Mouse (Mus musculus) bone marrow macrophage, adult 2 months (primary cell): ENCODE measurements around the gene Coro2b. TPM values are rescaled to one million over a fixed set of nuclear protein-coding genes. Genes with fewer than 3 reads are reported as not detected.

Experiments used
- H3K27ac ChIP-seq: 2 replicates; pipeline ENCODE4 v1.5.1; 2012; ENCODE audit warnings: low read depth, low read length; ENCODE audit not compliant: insufficient read depth
- H3K4me1 ChIP-seq: 2 replicates; pipeline ENCODE4 v1.6.1; 2012; ENCODE audit warnings: low read length; ENCODE audit not compliant: control insufficient read depth, insufficient read depth
- H3K4me3 ChIP-seq: 2 replicates; pipeline ENCODE4 v1.5.1; 2012; ENCODE audit warnings: mild to moderate bottlenecking, low read length, moderate library complexity; ENCODE audit not compliant: insufficient read depth
- CTCF ChIP-seq: IDR thresholded peaks from 2 replicates; pipeline ENCODE4 v1.5.1; 2012; ENCODE audit warnings: low read depth, mild to moderate bottlenecking, low read length, moderate library complexity
- POLR2A ChIP-seq: IDR thresholded peaks from 2 replicates; pipeline ENCODE4 v1.6.1; 2012; ENCODE audit warnings: mild to moderate bottlenecking, low read depth, low read length, borderline replicate concordance
- polyA plus RNA-seq: library from polyadenylated mRNA; stranded (reverse); fragments of >200 nt; gene quantifications from 2 replicates; pipeline ENCODE4 v1.2.4, GENCODE M21; 2012; ENCODE audit not compliant: missing spikeins, insufficient read depth, insufficient read length

Gene Coro2b
- polyA plus RNA-seq, 1 experiment, result 0.87 TPM

DNA sequence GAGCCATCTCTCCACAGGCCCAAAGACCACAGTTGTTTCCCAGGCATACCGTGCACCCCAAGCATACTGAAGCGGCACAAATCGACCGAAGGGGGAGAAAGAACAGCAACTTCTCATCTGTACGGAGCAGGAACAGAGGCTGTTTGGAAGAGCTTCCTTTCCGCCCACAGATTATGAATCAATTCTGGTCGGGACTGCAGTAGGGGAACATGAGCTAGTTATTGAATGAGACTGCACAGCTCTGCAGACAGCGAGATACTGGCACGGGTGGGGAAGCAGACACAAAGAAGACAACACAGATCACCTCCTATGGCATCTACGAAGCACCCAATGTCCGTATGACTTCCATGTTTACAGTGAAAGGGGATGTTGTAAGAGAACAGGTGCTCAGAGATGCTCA lies 8.3 kb downstream of the Coro2b start:
- Histone ChIP-seq H3K4me3 (no peak overlapping the region), H3K27ac (no peak overlapping the region), H3K4me1 (peaks cover 7% of the 10 kb centered on the region)
- TF ChIP-seq CTCF, result no peak

DNA sequence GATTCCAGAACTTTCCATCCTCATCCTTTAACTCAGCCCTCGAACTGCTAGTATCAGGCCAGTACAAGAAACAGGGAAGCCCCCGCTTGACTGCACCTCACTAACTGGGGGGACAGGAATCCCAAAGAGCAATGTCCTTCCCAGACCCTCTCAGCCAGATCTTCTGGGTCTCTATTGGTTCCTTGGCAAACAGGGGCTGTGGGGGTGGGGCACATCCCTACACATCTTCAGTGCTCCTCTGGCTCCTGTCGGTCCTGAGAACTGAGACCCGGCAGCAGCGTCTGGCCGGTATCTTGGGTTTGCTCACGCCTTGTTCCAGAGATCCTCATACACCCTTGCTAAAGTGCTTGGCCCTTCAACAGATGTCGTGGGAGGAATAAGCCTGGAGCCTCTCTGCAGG lies 10.0 kb downstream of the Coro2b start:
- H3K4me3 ChIP-seq, result no peak overlapping the region
- peaks cover 6% of the 10 kb centered on the region for H3K4me1 ChIP-seq
- TF ChIP-seq CTCF (no peak), POLR2A (no peak)
- no peak overlapping the region for H3K27ac ChIP-seq

DNA sequence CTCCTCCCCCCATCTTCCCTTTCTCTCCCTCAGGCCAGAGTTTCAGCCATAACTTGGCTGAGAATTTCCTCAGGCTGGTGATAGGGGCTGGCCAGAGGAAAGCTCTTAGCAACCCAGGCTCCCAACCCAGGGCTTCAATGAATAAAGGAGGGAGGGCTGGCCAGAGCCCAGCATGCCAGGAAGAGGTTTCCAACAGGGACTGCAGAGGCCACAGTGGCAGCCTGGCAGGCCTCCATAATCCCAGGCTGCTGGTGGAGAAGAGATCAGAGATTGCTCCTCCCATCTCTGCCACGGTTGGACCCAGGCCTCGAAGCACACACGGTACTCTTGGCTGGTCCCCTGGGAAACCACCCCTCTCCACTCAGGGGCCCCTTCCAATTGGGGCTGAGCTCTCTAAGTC lies 10.4 kb downstream of the Coro2b start:
- Histone ChIP-seq H3K4me1 (peaks cover 2% of the 10 kb centered on the region; the same call in 1 of the 2 replicates), H3K4me3 (no peak overlapping the region), H3K27ac (no peak overlapping the region)
- TF ChIP-seq CTCF (no peak), POLR2A (no peak)

DNA sequence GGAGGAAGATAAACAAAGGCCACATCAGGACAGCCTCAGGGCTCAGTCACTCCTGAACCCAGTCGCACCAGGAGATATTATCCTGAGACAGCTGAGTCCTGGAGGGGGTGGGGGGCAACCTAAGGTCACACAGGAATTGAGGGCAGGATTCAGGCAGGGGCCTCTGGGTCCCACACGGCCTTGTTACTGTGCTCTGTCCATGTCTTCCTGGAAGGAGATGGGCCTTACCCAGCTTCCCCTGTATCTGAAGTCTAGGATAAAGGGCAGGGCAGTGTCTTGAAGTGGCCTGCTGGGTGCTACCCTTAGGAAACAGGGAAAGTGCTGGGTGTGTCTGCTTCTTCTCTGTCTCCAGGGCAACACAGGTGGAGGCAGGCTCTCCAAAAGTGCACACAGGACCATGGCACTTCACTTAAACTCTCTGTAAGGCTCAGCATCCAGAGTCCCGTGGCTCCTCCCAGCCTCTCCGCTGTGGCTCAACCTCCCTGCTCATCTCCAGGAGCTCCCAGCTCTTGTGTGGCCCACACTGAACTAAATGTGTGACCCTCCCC lies 12.0 kb downstream of the Coro2b start:
- Histone ChIP-seq H3K27ac (no peak overlapping the region), H3K4me1 (no peaks in the 10 kb centered on the region), H3K4me3 (no peak overlapping the region)
- no peak for TF ChIP-seq CTCF

DNA sequence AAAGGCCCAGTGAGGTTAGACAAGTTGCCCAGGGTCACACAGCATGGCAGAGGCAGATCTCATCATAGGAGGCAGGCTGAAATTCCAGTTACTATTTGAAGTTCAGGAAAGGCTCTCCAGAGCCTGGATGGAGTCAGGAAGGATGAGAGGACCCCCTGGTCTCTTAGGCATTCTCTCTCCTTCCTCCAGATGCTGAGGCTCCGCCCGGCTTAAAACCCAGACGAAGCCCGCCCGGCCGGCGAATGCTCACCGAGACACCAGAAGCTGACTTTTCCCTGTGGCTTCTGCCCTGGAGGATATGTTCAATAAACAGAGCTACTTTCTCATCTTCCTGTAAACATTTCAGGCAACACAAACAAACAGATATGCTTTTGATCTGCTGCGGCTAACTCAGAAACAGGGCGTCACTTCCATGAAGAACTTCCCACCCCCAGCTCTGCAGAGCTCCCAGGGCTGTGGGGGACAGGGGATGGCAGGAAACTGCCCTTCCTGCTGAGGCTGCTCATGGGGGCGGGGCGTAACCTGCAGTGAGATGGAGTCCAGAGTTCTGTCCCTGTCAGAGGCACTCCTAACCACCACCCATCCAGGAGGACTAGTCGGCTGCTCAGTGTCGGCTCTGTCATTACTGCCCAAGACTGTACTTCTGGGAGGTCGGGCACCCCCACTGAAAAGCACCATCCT lies 13.9 kb downstream of the Coro2b start:
- Histone ChIP-seq H3K4me3 (no peak overlapping the region), H3K4me1 (no peaks in the 10 kb centered on the region), H3K27ac (no peak overlapping the region)
- TF ChIP-seq POLR2A (no peak), CTCF (no peak)

DNA sequence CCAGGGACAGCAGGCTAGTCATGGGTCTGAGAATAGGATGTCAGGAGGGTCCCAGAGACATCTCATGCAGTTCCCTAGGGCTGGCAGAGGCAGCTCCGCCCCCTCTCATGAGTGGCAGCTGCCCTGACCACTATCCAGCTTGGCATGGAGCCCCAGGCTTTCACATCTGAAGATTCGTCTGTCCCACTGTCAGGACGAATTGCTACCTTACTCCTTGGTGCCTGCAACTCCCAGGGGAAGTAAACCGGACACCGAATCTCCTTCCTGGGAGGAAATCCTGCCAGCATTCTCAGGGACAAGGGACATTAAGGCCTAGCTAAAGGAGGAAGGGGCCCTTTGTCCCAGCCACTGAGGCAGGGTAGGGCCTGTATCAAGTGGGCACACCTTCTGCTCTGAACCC lies 14.6 kb downstream of the Coro2b start:
- H3K27ac ChIP-seq, result no peak overlapping the region
- no peak for TF ChIP-seq CTCF
- no peak for TF ChIP-seq POLR2A
- no peaks in the 10 kb centered on the region for H3K4me1 ChIP-seq
- no peak overlapping the region for H3K4me3 ChIP-seq

DNA sequence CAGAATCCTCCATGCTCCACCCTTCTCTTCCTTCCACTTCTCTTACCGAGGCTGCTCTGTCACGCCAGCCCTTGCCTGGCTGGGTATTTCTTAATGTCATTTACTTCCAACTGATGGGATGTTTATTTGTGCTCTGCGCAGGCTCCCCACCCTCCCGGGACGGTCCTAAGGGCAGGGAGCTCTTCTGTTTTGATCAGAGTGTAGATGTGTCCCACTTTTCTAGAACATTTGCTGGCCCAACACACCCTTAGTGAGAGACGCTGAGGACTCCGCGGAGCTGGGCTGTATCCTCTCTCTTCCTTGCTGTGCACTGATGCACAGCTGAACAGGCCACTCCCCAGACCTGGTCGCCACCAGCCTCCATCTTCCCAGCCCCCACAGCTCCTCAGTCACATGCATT lies 15.3 kb downstream of the Coro2b start:
- TF ChIP-seq CTCF (no peak), POLR2A (no peak)
- Histone ChIP-seq H3K4me1 (no peaks in the 10 kb centered on the region), H3K27ac (no peak overlapping the region), H3K4me3 (no peak overlapping the region)

DNA sequence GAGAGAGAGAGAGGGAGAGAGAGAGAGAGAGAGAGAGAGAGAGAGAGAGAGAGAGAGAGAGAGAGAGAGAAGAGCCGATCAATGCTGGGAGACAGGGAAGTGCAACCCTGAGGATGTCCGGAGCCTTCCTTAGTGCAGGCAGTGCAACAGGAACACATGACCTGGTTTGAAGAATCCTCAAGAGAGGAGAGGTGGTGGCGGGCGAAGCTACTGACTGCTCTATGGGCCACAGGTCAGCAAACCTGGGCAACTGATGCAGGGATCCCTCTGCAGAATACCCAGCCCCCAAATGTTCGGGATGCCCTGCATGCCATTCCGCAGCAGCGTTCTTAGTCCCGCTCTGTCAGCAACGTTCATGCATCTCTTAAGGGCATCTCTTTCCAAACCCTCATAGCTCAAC lies 15.9 kb downstream of the Coro2b start:
- Histone ChIP-seq H3K4me3 (no peak overlapping the region), H3K27ac (no peak overlapping the region), H3K4me1 (no peaks in the 10 kb centered on the region)
- no peak for TF ChIP-seq POLR2A
- no peak for TF ChIP-seq CTCF

DNA sequence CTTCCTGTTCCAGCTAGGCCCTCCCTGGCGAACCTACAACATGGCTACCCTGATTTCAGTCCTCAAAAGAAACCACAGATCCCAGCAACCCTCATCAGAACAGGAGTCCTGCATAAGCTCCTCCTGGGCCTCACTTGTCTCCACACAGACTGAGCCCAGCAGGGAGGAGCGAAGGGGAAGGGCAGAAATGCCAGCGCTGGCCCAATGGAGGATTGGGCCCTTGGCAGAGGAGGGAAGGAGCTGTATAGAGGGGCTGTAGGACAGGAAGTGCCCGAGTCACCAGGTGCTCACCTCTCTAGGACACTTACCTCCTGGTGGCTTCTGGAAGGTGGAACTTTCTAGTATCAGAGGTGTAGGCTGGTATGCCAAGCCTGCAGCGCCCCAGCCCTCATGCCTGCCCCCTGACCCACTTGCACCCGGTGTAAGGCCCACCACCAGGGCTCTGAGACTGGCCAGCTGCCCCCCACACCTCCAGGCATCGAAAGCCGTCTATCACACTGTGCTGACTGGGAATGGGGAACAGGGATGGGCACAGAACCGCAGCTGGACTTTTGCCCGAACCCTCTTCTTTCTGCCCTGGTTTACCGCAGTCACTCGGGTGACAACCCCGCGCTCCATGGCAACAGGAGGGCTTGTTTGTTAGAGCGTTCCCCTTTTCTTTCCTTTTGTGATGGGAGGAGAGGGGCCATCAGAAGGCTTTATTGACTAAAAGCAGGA lies 16.9 kb downstream of the Coro2b start:
- Histone ChIP-seq H3K27ac (no peak overlapping the region), H3K4me3 (no peak overlapping the region), H3K4me1 (no peaks in the 10 kb centered on the region)
- TF ChIP-seq POLR2A (no peak), CTCF (no peak)

DNA sequence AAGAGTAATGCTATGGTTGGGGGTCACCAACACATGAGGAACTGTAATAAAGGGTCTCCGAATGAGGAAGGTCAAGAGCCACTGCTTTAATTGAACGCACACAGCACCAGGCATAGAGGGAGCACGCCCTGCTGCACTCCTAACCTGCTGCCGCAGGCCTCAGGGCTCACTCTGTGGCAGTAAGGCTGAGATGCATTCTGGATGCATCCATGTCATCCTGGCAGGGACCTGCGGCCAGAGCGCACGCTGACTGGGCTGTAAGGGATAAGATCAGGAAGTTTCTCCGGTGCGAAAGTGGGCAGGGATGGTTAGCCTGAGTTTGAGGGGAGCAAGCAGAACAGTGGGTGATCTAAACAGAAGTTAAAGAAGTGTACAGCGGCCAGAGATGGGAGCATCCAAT lies 17.5 kb downstream of the Coro2b start:
- no peak overlapping the region for H3K27ac ChIP-seq
- no peak overlapping the region for H3K4me3 ChIP-seq
- H3K4me1 ChIP-seq, result no peaks in the 10 kb centered on the region
- TF ChIP-seq POLR2A, result no peak
- no peak for TF ChIP-seq CTCF
